In genomic region chr3:51952728-51953623, GRCm38 (mm10) we compare ENCODE assay signal across 11 mouse cellular contexts.
A peak's percentile ranks its signal among the peaks of the same experiment; 100 is the strongest.
DNase-seq lines count a peak whose midpoint lies in the region; ATAC-seq and TF ChIP-seq lines count a peak whose summit lies in the region.
"Had no signal": no experiment of that assay in that cellular context is flagged by ENCODE, and none has a peak within 500 bp of the region (broad histone marks: within the 10 kb centered on the region; RNA-seq: fewer than 3 reads in every experiment).

No protein-coding gene starts in this region.

- no peak for TF ChIP-seq CTCF in lung, postnatal 0 days (IDR thresholded peaks at IDR 0.05)

- DNase-seq in heart, adult 9 months (ENCODE audit: low spot score in 2 of 2): no peak
- DNase-seq in lung, postnatal 0 days (ENCODE audit: low spot score): peak; percentile 40
- no peak for DNase-seq in lung, postnatal 10 days
- DNase-seq in left cerebral cortex, adult 8-10 months (ENCODE audit: low spot score in 2 of 2): no peak
- no peak for DNase-seq in layer of hippocampus, postnatal 14 days (ENCODE audit: low spot score in 2 of 2)
- DNase-seq: cerebellum, adult 2 months; kidney, postnatal 14 days had no signal

- TF ChIP-seq EP300 in lung, postnatal 0 days (IDR thresholded peaks at IDR 0.05): no peak

- WGBS in heart, embryonic 12.5 days: 58% methylated on average over 33 of the region's 33 CpGs
- WGBS in lung, postnatal 0 days: 61% methylated on average over 33 of the region's 33 CpGs
- WGBS in intestine, embryonic 15.5 days: 57% methylated on average over 33 of the region's 33 CpGs
- 56% methylated on average over 33 of the region's 33 CpGs for WGBS in stomach, embryonic 16.5 days

- ATAC-seq in heart, embryonic 12.5 days (ENCODE audit: insufficient number of reproducible peaks, low FRiP score): no peak
- ATAC-seq in lung, postnatal 0 days: peak; percentile 39
- ATAC-seq in intestine, embryonic 15.5 days: peak; percentile 90
- peak; percentile 80; the same call in 1 of the 2 replicates for ATAC-seq in stomach, embryonic 16.5 days (ENCODE audit: insufficient read depth, low FRiP score)

- H3K9ac ChIP-seq in heart, embryonic 12.5 days: no peak overlapping the region
- H3K9ac ChIP-seq in lung, postnatal 0 days (replicated peaks; ENCODE audit: low read depth): no peak overlapping the region
- no peak overlapping the region for H3K9ac ChIP-seq in intestine, embryonic 15.5 days
- H3K9ac ChIP-seq in stomach, embryonic 16.5 days (ENCODE audit: low read length): peak overlapping the region; percentile 6; the same call in 1 of the 2 replicates
- H3K9ac ChIP-seq: liver, embryonic 15.5 days had no signal

- peak overlapping the region; percentile 45 for H3K4me2 ChIP-seq in heart, embryonic 12.5 days
- H3K4me2 ChIP-seq in lung, postnatal 0 days (replicated peaks; ENCODE audit: low read depth, low read length): peak overlapping the region; percentile 45
- peak overlapping the region; percentile 43 for H3K4me2 ChIP-seq in intestine, embryonic 15.5 days (replicated peaks)
- H3K4me2 ChIP-seq in stomach, embryonic 16.5 days (ENCODE audit: low read depth, low read length): peak overlapping the region; percentile 45
- H3K4me2 ChIP-seq: liver, embryonic 15.5 days had no signal

- H3K36me3 ChIP-seq in heart, embryonic 12.5 days: no peaks in the 10 kb centered on the region
- H3K36me3 ChIP-seq in lung, postnatal 0 days (ENCODE audit: insufficient read depth, low read length): no peaks in the 10 kb centered on the region
- no peaks in the 10 kb centered on the region for H3K36me3 ChIP-seq in intestine, embryonic 15.5 days
- no peaks in the 10 kb centered on the region for H3K36me3 ChIP-seq in stomach, embryonic 16.5 days (ENCODE audit: control insufficient read depth, insufficient read depth, low read length)
- H3K36me3 ChIP-seq: liver, embryonic 15.5 days had no signal

- no peaks in the 10 kb centered on the region for H3K9me3 ChIP-seq in heart, embryonic 12.5 days (replicated peaks)
- H3K9me3 ChIP-seq in lung, postnatal 0 days (ENCODE audit: low read length): no peaks in the 10 kb centered on the region
- no peaks in the 10 kb centered on the region for H3K9me3 ChIP-seq in intestine, embryonic 15.5 days
- H3K9me3 ChIP-seq in stomach, embryonic 16.5 days (replicated peaks; ENCODE audit: control insufficient read depth, low read length): no peaks in the 10 kb centered on the region
- H3K9me3 ChIP-seq: liver, embryonic 15.5 days had no signal

- H3K4me3 ChIP-seq in heart, embryonic 12.5 days: no peak overlapping the region; the same call in 1 of the 2 replicates
- H3K4me3 ChIP-seq in lung, postnatal 0 days (ENCODE audit: low read depth, low read length): no peak overlapping the region
- H3K4me3 ChIP-seq in intestine, embryonic 15.5 days (replicated peaks): peak overlapping the region; percentile 19
- peak overlapping the region; percentile 30 for H3K4me3 ChIP-seq in stomach, embryonic 16.5 days (replicated peaks; ENCODE audit: low read length)
- H3K4me3 ChIP-seq: liver, embryonic 15.5 days had no signal

- peaks cover 9% of the 10 kb centered on the region for H3K4me1 ChIP-seq in heart, embryonic 12.5 days (replicated peaks)
- peaks cover 7% of the 10 kb centered on the region; the same call in 1 of the 2 replicates for H3K4me1 ChIP-seq in lung, postnatal 0 days (ENCODE audit: insufficient read depth, low read depth, low read length)
- peaks cover 26% of the 10 kb centered on the region for H3K4me1 ChIP-seq in intestine, embryonic 15.5 days (replicated peaks)
- 0 out of 2 replicates have a peak, but pooled peaks cover 2% of the 10 kb centered on the region for H3K4me1 ChIP-seq in stomach, embryonic 16.5 days (ENCODE audit: control insufficient read depth, insufficient read depth, low read length)
- H3K4me1 ChIP-seq: liver, embryonic 15.5 days had no signal

- no peaks in the 10 kb centered on the region for H3K27me3 ChIP-seq in heart, embryonic 12.5 days (replicated peaks)
- H3K27me3 ChIP-seq in lung, postnatal 0 days (replicated peaks; ENCODE audit: insufficient read depth, low read length): no peaks in the 10 kb centered on the region
- H3K27me3 ChIP-seq in intestine, embryonic 15.5 days (replicated peaks): no peaks in the 10 kb centered on the region
- H3K27me3 ChIP-seq in stomach, embryonic 16.5 days (ENCODE audit: control insufficient read depth, insufficient read depth, low read length): no peaks in the 10 kb centered on the region
- H3K27me3 ChIP-seq: liver, embryonic 15.5 days had no signal

- no peak overlapping the region for H3K27ac ChIP-seq in heart, embryonic 12.5 days (ENCODE audit: poor library complexity, severe bottlenecking)
- no peak overlapping the region for H3K27ac ChIP-seq in lung, postnatal 0 days (ENCODE audit: low read length)
- H3K27ac ChIP-seq in intestine, embryonic 15.5 days: no peak overlapping the region
- peak overlapping the region; percentile 48 for H3K27ac ChIP-seq in stomach, embryonic 16.5 days (ENCODE audit: low read length)
- H3K27ac ChIP-seq: liver, embryonic 15.5 days had no signal

Comparison
In these comparisons a context has a peak if more than half of its experiments do, and no peak if none do; other contexts are left out.
1. H3K4me3 ChIP-seq: peak in intestine, embryonic 15.5 days (single experiment) and stomach, embryonic 16.5 days (single experiment); none in heart, embryonic 12.5 days (single experiment) and lung, postnatal 0 days (single experiment).
2. Peak in every context shown above with its lines, with median percentiles within 50 percentile points of each other: H3K4me2 ChIP-seq.